Mouse (Mus musculus): ENCODE results near the gene Fdx1l. TPM values are rescaled to one million over a fixed set of nuclear protein-coding genes. Genes with fewer than 3 reads are reported as not detected.

Fdx1l gene
- polyA plus RNA-seq, 1 experiment from 2014 or later: 54.8 TPM

GRCm38 (mm10) chr9:21032491-21032890 lies 40.9 kb downstream of the Fdx1l start:
- no peak for ATAC-seq (ENCODE audit: low FRiP score, low read depth)
- WGBS: 1% methylated on average over 7 of the region's 7 CpGs
- H3K9ac ChIP-seq: peak overlapping the region; percentile 61; the same call in 1 of the 2 replicates

GRCm38 (mm10) chr9:21031896-21032351 lies 41.5 kb downstream of the Fdx1l start, which contains the start of gene Icam5:
Gene Icam5 (plus strand): TSS chr9:21032073.
- no peaks in the 10 kb centered on the region for H3K9me3 ChIP-seq
- H3K4me2 ChIP-seq (replicated peaks): peak within 1 kb of the TSS; percentile 94
- peaks cover 93% of the 10 kb centered on the region for H3K27me3 ChIP-seq
- H3K4me1 ChIP-seq: peaks cover 60% of the 10 kb centered on the region
- H3K27ac ChIP-seq: no peak within 1 kb of the TSS; the same call in 1 of the 2 replicates
- peak within 1 kb of the TSS; percentile 61 for H3K9ac ChIP-seq
- no peaks in the 10 kb centered on the region for H3K36me3 ChIP-seq
- 0% methylated on average over 35 of the region's 35 CpGs for WGBS
- peak within 1 kb of the TSS; percentile 53 for H3K4me3 ChIP-seq
- ATAC-seq (ENCODE audit: low FRiP score, low read depth): 0 out of 2 replicates have a peak, but pooled peaks have one; percentile 0

More at GRCm38 (mm10) chr9:21032491-21032890, 40.9 kb downstream of the Fdx1l start:
- H3K27ac ChIP-seq: no peak overlapping the region
- H3K27me3 ChIP-seq: peaks cover 95% of the 10 kb centered on the region
- H3K4me3 ChIP-seq: peak overlapping the region; percentile 53
- H3K36me3 ChIP-seq: no peaks in the 10 kb centered on the region
- H3K4me2 ChIP-seq (replicated peaks): peak overlapping the region; percentile 94
- H3K9me3 ChIP-seq: no peaks in the 10 kb centered on the region
- peaks cover 66% of the 10 kb centered on the region for H3K4me1 ChIP-seq

- peaks cover 55% of the 10 kb centered on the region for H3K4me1 ChIP-seq
- H3K27me3 ChIP-seq: peaks cover 93% of the 10 kb centered on the region
- peak overlapping the region; percentile 46; the same call in 1 of the 2 replicates for H3K9ac ChIP-seq
- peak overlapping the region; percentile 94 for H3K4me2 ChIP-seq (replicated peaks)
- no peaks in the 10 kb centered on the region for H3K36me3 ChIP-seq
- peak; percentile 21 for ATAC-seq (ENCODE audit: low FRiP score, low read depth)
- under 1% methylated on average over 36 of the region's 36 CpGs for WGBS
- no peaks in the 10 kb centered on the region for H3K9me3 ChIP-seq
- H3K4me3 ChIP-seq: peak overlapping the region; percentile 53
- H3K27ac ChIP-seq: no peak overlapping the region; the same call in 1 of the 2 replicates
These were observed 42.0 kb downstream of the Fdx1l start for GRCm38 (mm10) chr9:21031251-21031895.

- under 1% methylated on average over 13 of the region's 13 CpGs for WGBS
- Histone ChIP-seq H3K27ac (no peak overlapping the region; the same call in 1 of the 2 replicates), H3K9me3 (no peaks in the 10 kb centered on the region), H3K4me1 (peaks cover 51% of the 10 kb centered on the region), H3K36me3 (no peaks in the 10 kb centered on the region), H3K9ac (no peak overlapping the region), H3K27me3 (peaks cover 89% of the 10 kb centered on the region), H3K4me3 (peak overlapping the region; percentile 53), H3K4me2 (replicated peaks) (peak overlapping the region; percentile 94)
- 0 out of 2 replicates have a peak, but pooled peaks have one; percentile 55 for ATAC-seq (ENCODE audit: low FRiP score, low read depth)
These were observed 42.6 kb downstream of the Fdx1l start for GRCm38 (mm10) chr9:21030781-21031250.

- WGBS: 20% methylated on average over 22 of the region's 22 CpGs
- H3K4me2 ChIP-seq (replicated peaks): peak overlapping the region; percentile 94
- H3K9ac ChIP-seq: no peak overlapping the region
- H3K36me3 ChIP-seq: no peaks in the 10 kb centered on the region
- H3K9me3 ChIP-seq: no peaks in the 10 kb centered on the region
- H3K27ac ChIP-seq: no peak overlapping the region
- no peak for ATAC-seq (ENCODE audit: low FRiP score, low read depth)
- H3K4me3 ChIP-seq: peak overlapping the region; percentile 53
- peaks cover 51% of the 10 kb centered on the region for H3K4me1 ChIP-seq
- peaks cover 88% of the 10 kb centered on the region for H3K27me3 ChIP-seq
These were observed 43.3 kb downstream of the Fdx1l start for GRCm38 (mm10) chr9:21030055-21030600.

- Histone ChIP-seq H3K27ac (no peak within 1 kb of the TSS), H3K27me3 (peaks cover 82% of the 10 kb centered on the region)
These were observed 43.9 kb downstream of the Fdx1l start, which contains the start of gene Icam4 for GRCm38 (mm10) chr9:21029291-21030054. Gene Icam4 (plus strand): TSS chr9:21029373.

GRCm38 (mm10) chr9:21028560-21029110 lies 44.8 kb downstream of the Fdx1l start:
- Histone ChIP-seq H3K27ac (no peak overlapping the region), H3K9ac (no peak overlapping the region), H3K9me3 (no peaks in the 10 kb centered on the region), H3K4me3 (peak overlapping the region; percentile 37; the same call in 1 of the 2 replicates), H3K4me2 (replicated peaks) (no peak overlapping the region), H3K27me3 (peaks cover 73% of the 10 kb centered on the region), H3K4me1 (peaks cover 45% of the 10 kb centered on the region), H3K36me3 (no peaks in the 10 kb centered on the region)
- no peak for ATAC-seq (ENCODE audit: low FRiP score, low read depth)
- WGBS: 61% methylated on average over 6 of the region's 6 CpGs

More at GRCm38 (mm10) chr9:21029291-21030054, 43.9 kb downstream of the Fdx1l start, which contains the start of gene Icam4:
- no peaks in the 10 kb centered on the region for H3K9me3 ChIP-seq
- peak within 1 kb of the TSS; percentile 53 for H3K4me3 ChIP-seq
- no peaks in the 10 kb centered on the region for H3K36me3 ChIP-seq
- ATAC-seq (ENCODE audit: low FRiP score, low read depth): no peak
- peak within 1 kb of the TSS; percentile 94 for H3K4me2 ChIP-seq (replicated peaks)
- WGBS: 2% methylated on average over 37 of the region's 37 CpGs
- peak within 1 kb of the TSS; percentile 53; the same call in 1 of the 2 replicates for H3K9ac ChIP-seq
- H3K4me1 ChIP-seq: peaks cover 46% of the 10 kb centered on the region

GRCm38 (mm10) chr9:21027774-21028290 lies 45.6 kb downstream of the Fdx1l start:
- Histone ChIP-seq H3K27me3 (peaks cover 65% of the 10 kb centered on the region), H3K4me1 (peaks cover 38% of the 10 kb centered on the region)

GRCm38 (mm10) chr9:21026849-21027248 lies 46.6 kb downstream of the Fdx1l start:
- 83% methylated on average over 12 of the region's 12 CpGs for WGBS
- no peak overlapping the region for H3K4me3 ChIP-seq
- H3K27ac ChIP-seq: no peak overlapping the region
- no peaks in the 10 kb centered on the region for H3K36me3 ChIP-seq
- H3K9me3 ChIP-seq: no peaks in the 10 kb centered on the region
- H3K4me2 ChIP-seq (replicated peaks): no peak overlapping the region
- H3K9ac ChIP-seq: no peak overlapping the region
- H3K27me3 ChIP-seq: peaks cover 56% of the 10 kb centered on the region
- no peak for ATAC-seq (ENCODE audit: low FRiP score, low read depth)
- H3K4me1 ChIP-seq: peaks cover 28% of the 10 kb centered on the region

More at GRCm38 (mm10) chr9:21027774-21028290, 45.6 kb downstream of the Fdx1l start:
- no peak for ATAC-seq (ENCODE audit: low FRiP score, low read depth)
- 38% methylated on average over 8 of the region's 8 CpGs for WGBS
- no peaks in the 10 kb centered on the region for H3K36me3 ChIP-seq
- H3K4me2 ChIP-seq (replicated peaks): no peak overlapping the region
- H3K9ac ChIP-seq: no peak overlapping the region
- no peak overlapping the region for H3K27ac ChIP-seq
- H3K9me3 ChIP-seq: no peaks in the 10 kb centered on the region
- H3K4me3 ChIP-seq: no peak overlapping the region

GRCm38 (mm10) chr9:21025258-21025810 lies 48.1 kb downstream of the Fdx1l start:
- H3K4me1 ChIP-seq: peaks cover 14% of the 10 kb centered on the region
- no peak overlapping the region for H3K4me3 ChIP-seq
- no peak overlapping the region for H3K4me2 ChIP-seq (replicated peaks)
- no peaks in the 10 kb centered on the region for H3K9me3 ChIP-seq
- no peak for ATAC-seq (ENCODE audit: low FRiP score, low read depth)
- H3K36me3 ChIP-seq: no peaks in the 10 kb centered on the region
- H3K9ac ChIP-seq: no peak overlapping the region; the same call in 1 of the 2 replicates
- 72% methylated on average over 19 of the region's 19 CpGs for WGBS
- peaks cover 47% of the 10 kb centered on the region for H3K27me3 ChIP-seq
- H3K27ac ChIP-seq: no peak overlapping the region

- Histone ChIP-seq H3K9ac (no peak overlapping the region), H3K9me3 (no peaks in the 10 kb centered on the region), H3K4me2 (replicated peaks) (no peak overlapping the region), H3K27me3 (peaks cover 37% of the 10 kb centered on the region), H3K27ac (no peak overlapping the region), H3K4me1 (no peaks in the 10 kb centered on the region), H3K36me3 (no peaks in the 10 kb centered on the region), H3K4me3 (no peak overlapping the region)
- no peak for ATAC-seq (ENCODE audit: low FRiP score, low read depth)
- 76% methylated on average over 1 of the region's 1 CpGs for WGBS
These were observed 50.7 kb downstream of the Fdx1l start for GRCm38 (mm10) chr9:21022726-21023125.

Data from limb, embryonic 13.5 days (tissue).